Mouse (Mus musculus): ENCODE measurements around the gene Zbtb16. TPM values are rescaled to one million over a fixed set of nuclear protein-coding genes. Genes with fewer than 3 reads are reported as not detected.

Zbtb16 gene
- polyA plus RNA-seq, 1 experiment = 3.0 TPM

DNA sequence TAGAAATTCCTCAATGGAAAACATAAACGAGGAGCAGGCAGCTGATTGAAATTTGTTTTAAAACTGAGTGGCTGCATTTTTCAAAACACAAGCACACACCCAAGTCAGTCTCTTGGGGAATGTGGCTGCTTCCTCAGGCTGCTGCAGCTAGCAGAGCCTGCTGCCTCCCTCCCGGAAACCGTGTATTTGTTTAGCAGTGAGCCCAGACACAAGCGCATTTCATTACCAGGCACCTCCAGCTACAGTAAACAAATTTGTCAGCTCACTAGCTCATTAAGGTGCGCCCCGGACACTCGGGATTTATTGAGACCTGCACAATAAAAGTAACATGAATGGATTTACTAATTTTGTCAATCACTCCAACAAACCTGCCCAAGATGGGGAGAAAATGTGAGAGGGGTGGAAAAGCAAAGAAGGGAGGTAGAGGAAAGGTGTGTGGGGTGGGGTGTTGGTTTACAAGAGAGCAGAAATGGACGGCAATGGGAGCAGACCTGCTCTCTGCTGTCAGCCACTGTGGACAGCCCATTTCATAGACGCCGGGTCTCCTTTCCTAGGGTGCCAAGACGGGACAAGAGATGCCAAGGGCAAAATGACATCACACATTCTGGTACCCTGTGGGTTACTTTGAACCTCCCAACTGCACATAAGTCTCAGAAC, 161.5 kb downstream of the Zbtb16 start:
- Histone ChIP-seq H3K27me3 (replicated peaks; ENCODE audit: control insufficient read depth, insufficient read depth, low read length) (no peaks in the 10 kb centered on the region), H3K4me1 (ENCODE audit: control insufficient read depth, insufficient read depth, low read length) (0 out of 2 replicates have a peak, but pooled peaks cover 3% of the 10 kb centered on the region), H3K27ac (ENCODE audit: insufficient read depth, low read depth, low read length) (peak overlapping the region; percentile 67), H3K4me3 (ENCODE audit: insufficient read depth, low read depth, low read length) (no peak overlapping the region), H3K36me3 (ENCODE audit: control insufficient read depth, insufficient read depth, low read length) (no peaks in the 10 kb centered on the region)
- DNase-seq = peak; percentile 71
- WGBS = 39% methylated on average over 11 of the region's 11 CpGs
- TF ChIP-seq CTCF (conservative IDR thresholded peaks at IDR 0.05; ENCODE audit: insufficient read depth, insufficient read length, low read depth, low read length) (no peak), POLR2A (IDR thresholded peaks at IDR 0.05; ENCODE audit: low read depth, low read length) (no peak)

- Histone ChIP-seq H3K36me3 (ENCODE audit: control insufficient read depth, insufficient read depth, low read length) (no peaks in the 10 kb centered on the region), H3K4me1 (ENCODE audit: control insufficient read depth, insufficient read depth, low read length) (0 out of 2 replicates have a peak, but pooled peaks cover 3% of the 10 kb centered on the region), H3K27me3 (replicated peaks; ENCODE audit: control insufficient read depth, insufficient read depth, low read length) (no peaks in the 10 kb centered on the region), H3K27ac (ENCODE audit: insufficient read depth, low read depth, low read length) (peak overlapping the region; percentile 69), H3K4me3 (ENCODE audit: insufficient read depth, low read depth, low read length) (no peak overlapping the region)
- 77% methylated on average over 5 of the region's 5 CpGs for WGBS
- TF ChIP-seq CTCF (conservative IDR thresholded peaks at IDR 0.05; ENCODE audit: insufficient read depth, insufficient read length, low read depth, low read length) (no peak), POLR2A (IDR thresholded peaks at IDR 0.05; ENCODE audit: low read depth, low read length) (no peak)
- DNase-seq = no peak
Observed at GRCm38 (mm10) chr9:48673804-48674203, 162.2 kb downstream of the Zbtb16 start.

DNA sequence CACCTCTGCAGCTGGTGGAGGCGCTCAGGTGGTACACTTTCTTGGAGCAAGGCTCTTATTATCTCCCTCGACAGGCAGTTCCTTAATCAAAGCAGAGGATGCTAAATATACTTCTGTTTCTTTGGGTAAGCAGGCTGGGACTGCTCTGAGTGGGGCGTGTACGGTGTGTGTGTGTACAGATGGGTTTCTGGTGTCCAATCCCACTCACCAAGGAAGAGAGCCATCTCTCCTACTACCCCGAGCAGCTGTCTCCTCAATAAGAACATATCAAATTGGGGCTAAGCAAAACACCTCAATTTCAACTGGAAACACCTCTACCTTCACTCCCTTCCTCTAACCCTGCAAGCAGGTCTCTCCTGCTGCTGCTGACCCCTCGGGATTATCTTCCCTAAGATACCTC, 162.8 kb downstream of the Zbtb16 start:
- no peak overlapping the region for H3K4me3 ChIP-seq (ENCODE audit: insufficient read depth, low read depth, low read length)
- no peaks in the 10 kb centered on the region for H3K36me3 ChIP-seq (ENCODE audit: control insufficient read depth, insufficient read depth, low read length)
- DNase-seq = no peak
- no peak overlapping the region for H3K27ac ChIP-seq (ENCODE audit: insufficient read depth, low read depth, low read length)
- TF ChIP-seq POLR2A (IDR thresholded peaks at IDR 0.05; ENCODE audit: low read depth, low read length) = no peak
- no peak for TF ChIP-seq CTCF (conservative IDR thresholded peaks at IDR 0.05; ENCODE audit: insufficient read depth, insufficient read length, low read depth, low read length)
- WGBS = 81% methylated on average over 6 of the region's 6 CpGs
- no peaks in the 10 kb centered on the region for H3K27me3 ChIP-seq (replicated peaks; ENCODE audit: control insufficient read depth, insufficient read depth, low read length)
- H3K4me1 ChIP-seq (ENCODE audit: control insufficient read depth, insufficient read depth, low read length) = 0 out of 2 replicates have a peak, but pooled peaks cover 3% of the 10 kb centered on the region

DNA sequence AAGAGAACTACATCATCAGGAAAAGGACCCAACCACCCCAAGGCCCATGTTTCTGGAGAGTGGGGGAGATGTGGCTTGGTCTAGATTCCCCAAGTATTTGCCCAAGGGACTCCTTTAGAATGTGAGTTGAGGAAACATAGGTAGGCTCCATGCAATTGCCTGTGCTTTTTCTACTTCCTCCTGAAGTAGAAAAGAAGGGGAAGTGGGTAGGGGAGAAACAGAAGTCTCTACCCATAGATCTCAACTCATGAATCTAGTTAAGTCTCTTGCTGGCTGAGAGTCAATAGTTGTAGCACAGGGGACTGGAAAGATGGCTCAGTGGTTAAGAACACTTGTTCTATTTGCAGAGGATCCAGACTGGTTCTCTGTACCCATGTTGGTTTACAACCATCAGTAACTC, 164.2 kb downstream of the Zbtb16 start:
- no peaks in the 10 kb centered on the region for H3K27me3 ChIP-seq (replicated peaks; ENCODE audit: control insufficient read depth, insufficient read depth, low read length)
- no peak overlapping the region for H3K27ac ChIP-seq (ENCODE audit: insufficient read depth, low read depth, low read length)
- TF ChIP-seq CTCF (conservative IDR thresholded peaks at IDR 0.05; ENCODE audit: insufficient read depth, insufficient read length, low read depth, low read length) (no peak), POLR2A (IDR thresholded peaks at IDR 0.05; ENCODE audit: low read depth, low read length) (no peak)
- no peak overlapping the region for H3K4me3 ChIP-seq (ENCODE audit: insufficient read depth, low read depth, low read length)
- 0 out of 2 replicates have a peak, but pooled peaks cover 3% of the 10 kb centered on the region for H3K4me1 ChIP-seq (ENCODE audit: control insufficient read depth, insufficient read depth, low read length)
- no peak for DNase-seq
- no peaks in the 10 kb centered on the region for H3K36me3 ChIP-seq (ENCODE audit: control insufficient read depth, insufficient read depth, low read length)

DNA sequence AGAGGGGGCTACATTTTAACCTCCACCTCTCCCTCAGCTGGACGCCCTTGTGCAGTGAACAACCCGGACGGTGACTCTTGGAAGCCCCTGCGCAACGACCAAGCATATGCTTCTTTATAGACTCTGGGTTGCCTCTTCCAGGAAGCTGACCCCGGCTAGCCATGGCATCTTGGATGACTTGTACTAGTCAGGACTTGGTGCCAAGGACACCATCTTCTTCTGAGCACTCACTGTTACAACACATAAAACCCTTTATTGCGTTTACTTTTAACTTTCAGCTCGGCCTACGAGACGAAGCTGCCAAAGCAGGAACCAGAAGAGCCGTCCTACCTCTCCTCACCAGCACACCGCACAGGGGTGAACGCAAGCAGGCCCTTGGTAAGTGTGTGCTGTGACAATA, 165.9 kb downstream of the Zbtb16 start:
- WGBS = 94% methylated on average over 13 of the region's 13 CpGs

GRCm38 (mm10) chr9:48669672-48670071, 166.3 kb downstream of the Zbtb16 start:
- no peaks in the 10 kb centered on the region for H3K36me3 ChIP-seq (ENCODE audit: control insufficient read depth, insufficient read depth, low read length)
- 0 out of 2 replicates have a peak, but pooled peaks cover 3% of the 10 kb centered on the region for H3K4me1 ChIP-seq (ENCODE audit: control insufficient read depth, insufficient read depth, low read length)
- DNase-seq = no peak
- no peak overlapping the region for H3K4me3 ChIP-seq (ENCODE audit: insufficient read depth, low read depth, low read length)
- WGBS = 82% methylated on average over 10 of the region's 10 CpGs
- H3K27me3 ChIP-seq (replicated peaks; ENCODE audit: control insufficient read depth, insufficient read depth, low read length) = no peaks in the 10 kb centered on the region
- no peak overlapping the region for H3K27ac ChIP-seq (ENCODE audit: insufficient read depth, low read depth, low read length)
- TF ChIP-seq CTCF (conservative IDR thresholded peaks at IDR 0.05; ENCODE audit: insufficient read depth, insufficient read length, low read depth, low read length) (no peak), POLR2A (IDR thresholded peaks at IDR 0.05; ENCODE audit: low read depth, low read length) (no peak)

More for the DNA sequence above, 165.9 kb downstream of the Zbtb16 start:
- DNase-seq = no peak
- Histone ChIP-seq H3K27me3 (replicated peaks; ENCODE audit: control insufficient read depth, insufficient read depth, low read length) (no peaks in the 10 kb centered on the region), H3K4me1 (ENCODE audit: control insufficient read depth, insufficient read depth, low read length) (0 out of 2 replicates have a peak, but pooled peaks cover 3% of the 10 kb centered on the region), H3K27ac (ENCODE audit: insufficient read depth, low read depth, low read length) (no peak overlapping the region), H3K4me3 (ENCODE audit: insufficient read depth, low read depth, low read length) (no peak overlapping the region), H3K36me3 (ENCODE audit: control insufficient read depth, insufficient read depth, low read length) (no peaks in the 10 kb centered on the region)
- TF ChIP-seq CTCF (conservative IDR thresholded peaks at IDR 0.05; ENCODE audit: insufficient read depth, insufficient read length, low read depth, low read length) (no peak), POLR2A (IDR thresholded peaks at IDR 0.05; ENCODE audit: low read depth, low read length) (no peak)

- no peak overlapping the region for H3K4me3 ChIP-seq (ENCODE audit: insufficient read depth, low read depth, low read length)
- DNase-seq = no peak
- no peaks in the 10 kb centered on the region for H3K27me3 ChIP-seq (replicated peaks; ENCODE audit: control insufficient read depth, insufficient read depth, low read length)
- 92% methylated on average over 3 of the region's 3 CpGs for WGBS
- H3K27ac ChIP-seq (ENCODE audit: insufficient read depth, low read depth, low read length) = no peak overlapping the region
- no peaks in the 10 kb centered on the region for H3K4me1 ChIP-seq (ENCODE audit: control insufficient read depth, insufficient read depth, low read length)
- no peaks in the 10 kb centered on the region for H3K36me3 ChIP-seq (ENCODE audit: control insufficient read depth, insufficient read depth, low read length)
- TF ChIP-seq CTCF (conservative IDR thresholded peaks at IDR 0.05; ENCODE audit: insufficient read depth, insufficient read length, low read depth, low read length) (no peak), POLR2A (IDR thresholded peaks at IDR 0.05; ENCODE audit: low read depth, low read length) (no peak)
Observed at GRCm38 (mm10) chr9:48666702-48667101, 169.3 kb downstream of the Zbtb16 start.

All from kidney, adult 2 months (tissue).